Mouse (Mus musculus) kidney, embryonic 14.5 days (tissue): ENCODE measurements at regions not wholly inside any gene's neighbourhood (a gene's known extent, or its start where the extent isn't known, plus 50 kb on each side); places are given as distances from the start of the nearest gene placed in this dataset.

ENCODE experiments used
- ATAC-seq: fragments of 200-750 bp; cut with Nextera tagmentation; 2 replicates; pipeline ENCODE4 v1.8.0; 2017; ENCODE audit warnings: moderate number of reproducible peaks, mild to moderate bottlenecking, moderate TSS enrichment, moderate library complexity; ENCODE audit not compliant: low FRiP score, low TSS enrichment
- H3K27ac ChIP-seq: fragments of 300-500 bp; sonication (generic); 2 replicates; pipeline ENCODE4 v1.5.1; 2014; ENCODE audit warnings: low read depth, mild to moderate bottlenecking, low read length, moderate library complexity, mixed read lengths
- H3K27me3 ChIP-seq: fragments of 300-500 bp; sonication (generic); 2 replicates; pipeline ENCODE4 v1.6.1; 2014; ENCODE audit warnings: mild to moderate bottlenecking, low read length; ENCODE audit not compliant: control insufficient read depth, insufficient read depth
- H3K36me3 ChIP-seq: fragments of 300-500 bp; sonication (generic); 2 replicates; pipeline ENCODE4 v1.6.1; 2014; ENCODE audit warnings: low read length, mixed read lengths; ENCODE audit not compliant: control insufficient read depth, insufficient read depth
- H3K4me1 ChIP-seq: fragments of 300-500 bp; sonication (generic); 2 replicates; pipeline ENCODE4 v1.6.1; 2014; ENCODE audit warnings: low read length, mixed read lengths; ENCODE audit not compliant: control insufficient read depth, insufficient read depth
- H3K4me2 ChIP-seq: fragments of 300-500 bp; sonication (generic); replicated peaks from 2 replicates; pipeline ENCODE4 v1.6.1; 2014; ENCODE audit warnings: low read depth, mild to moderate bottlenecking, low read length
- H3K4me3 ChIP-seq: fragments of 300-500 bp; sonication (generic); 2 replicates; pipeline ENCODE4 v1.5.1; 2014; ENCODE audit warnings: mild to moderate bottlenecking, low read length
- H3K9ac ChIP-seq: fragments of 300-500 bp; sonication (generic); 2 replicates; pipeline ENCODE4 v1.6.1; 2014; ENCODE audit warnings: low read depth, mild to moderate bottlenecking, low read length, moderate library complexity
- H3K9me3 ChIP-seq: fragments of 300-500 bp; sonication (generic); 2 replicates; pipeline ENCODE4 v1.6.1; 2016; ENCODE audit warnings: low read length; ENCODE audit not compliant: control insufficient read depth
- WGBS: fragments of 180-500 bp; shearing (Covaris S2); extraction: QIAGEN DNeasy Blood & Tissue Kit; methylation state at CpG from one replicate; pipeline ENCODE4 v1.1.7; 2014; 5-methylcytosine and 5-hydroxymethylcytosine counted together

- Histone ChIP-seq H3K27me3 (no peaks in the 10 kb centered on the region), H3K9ac (no peak overlapping the region), H3K27ac (no peak overlapping the region), H3K36me3 (no peaks in the 10 kb centered on the region), H3K4me3 (no peak overlapping the region), H3K4me2 (no peak overlapping the region), H3K4me1 (no peaks in the 10 kb centered on the region), H3K9me3 (no peaks in the 10 kb centered on the region)
- ATAC-seq, result no peak
- WGBS, result 94% methylated on average over 2 of the region's 2 CpGs
Measured at GRCm38 (mm10) chr9:80961818-80962217, 496.5 kb upstream of the Impg1 start.

- Histone ChIP-seq H3K9ac (no peak overlapping the region), H3K9me3 (no peaks in the 10 kb centered on the region), H3K27me3 (no peaks in the 10 kb centered on the region), H3K27ac (no peak overlapping the region), H3K4me2 (no peak overlapping the region), H3K4me3 (no peak overlapping the region), H3K4me1 (no peaks in the 10 kb centered on the region), H3K36me3 (no peaks in the 10 kb centered on the region)
- 76% methylated on average over 2 of the region's 2 CpGs for WGBS
- no peak for ATAC-seq
Measured at GRCm38 (mm10) chr9:80942991-80943390, 477.7 kb upstream of the Impg1 start.

DNA sequence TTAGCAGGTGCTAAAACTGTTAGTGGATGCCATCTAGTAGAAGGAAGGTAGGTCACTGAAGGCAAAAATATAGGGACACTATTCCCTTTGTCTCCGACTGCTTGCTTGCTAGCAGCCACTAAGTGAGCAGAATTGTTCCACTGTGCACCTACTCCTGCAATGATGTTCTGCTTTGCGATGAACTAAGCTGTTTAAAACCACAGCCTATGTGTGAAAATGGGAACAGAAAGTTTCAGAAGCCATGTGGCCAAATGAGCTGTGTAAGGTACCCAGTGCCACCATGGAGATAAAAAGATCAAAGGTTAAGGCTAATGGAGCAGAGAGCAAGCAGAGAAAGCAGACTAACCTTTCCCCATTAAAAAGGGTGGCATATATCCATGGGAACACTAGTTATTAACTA lies 476.1 kb upstream of the Impg1 start:
- no peak overlapping the region for H3K4me2 ChIP-seq
- H3K9me3 ChIP-seq, result no peaks in the 10 kb centered on the region
- H3K9ac ChIP-seq, result no peak overlapping the region
- H3K4me3 ChIP-seq, result no peak overlapping the region
- no peaks in the 10 kb centered on the region for H3K4me1 ChIP-seq
- H3K36me3 ChIP-seq, result no peaks in the 10 kb centered on the region
- 52% methylated on average over 2 of the region's 2 CpGs for WGBS
- H3K27ac ChIP-seq, result no peak overlapping the region
- ATAC-seq, result no peak
- no peaks in the 10 kb centered on the region for H3K27me3 ChIP-seq

- no peak overlapping the region for H3K27ac ChIP-seq
- H3K4me2 ChIP-seq, result no peak overlapping the region
- no peaks in the 10 kb centered on the region for H3K27me3 ChIP-seq
- H3K4me3 ChIP-seq, result no peak overlapping the region
- H3K9me3 ChIP-seq, result no peaks in the 10 kb centered on the region
- H3K36me3 ChIP-seq, result no peaks in the 10 kb centered on the region
- no peak for ATAC-seq
- H3K4me1 ChIP-seq, result no peaks in the 10 kb centered on the region
- no peak overlapping the region for H3K9ac ChIP-seq
Measured at GRCm38 (mm10) chr9:80938238-80938637, 473.0 kb upstream of the Impg1 start.

GRCm38 (mm10) chr9:80930628-80931027 lies 465.3 kb upstream of the Impg1 start:
- Histone ChIP-seq H3K4me1 (no peaks in the 10 kb centered on the region), H3K27ac (no peak overlapping the region), H3K27me3 (no peaks in the 10 kb centered on the region), H3K36me3 (no peaks in the 10 kb centered on the region), H3K4me2 (no peak overlapping the region), H3K4me3 (no peak overlapping the region), H3K9me3 (no peaks in the 10 kb centered on the region), H3K9ac (no peak overlapping the region)
- ATAC-seq, result no peak
- WGBS, result 14% methylated on average over 2 of the region's 2 CpGs

DNA sequence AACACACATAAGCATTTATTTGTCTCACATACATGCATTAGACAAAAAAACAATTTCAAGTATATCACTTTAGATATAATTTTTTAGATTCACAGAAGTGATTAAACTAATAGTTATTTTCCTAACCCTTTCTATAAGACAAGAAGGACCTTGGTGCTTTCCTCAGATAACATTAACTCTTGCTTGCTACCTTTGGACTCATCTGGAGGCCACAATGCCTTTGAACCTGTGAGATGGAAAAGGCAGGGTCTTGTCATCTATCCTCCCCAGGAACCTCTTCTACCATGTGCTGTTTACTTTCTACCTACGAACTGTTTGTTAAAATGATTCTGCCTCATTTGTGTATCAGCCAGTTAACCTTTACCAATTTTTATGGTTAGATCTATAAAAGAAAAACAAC lies 455.0 kb upstream of the Impg1 start:
- Histone ChIP-seq H3K27ac (no peak overlapping the region), H3K9ac (no peak overlapping the region), H3K4me1 (no peaks in the 10 kb centered on the region), H3K9me3 (no peaks in the 10 kb centered on the region), H3K36me3 (no peaks in the 10 kb centered on the region), H3K4me2 (no peak overlapping the region), H3K4me3 (no peak overlapping the region), H3K27me3 (no peaks in the 10 kb centered on the region)
- ATAC-seq, result no peak
- 89% methylated on average over 1 of the region's 1 CpGs for WGBS

DNA sequence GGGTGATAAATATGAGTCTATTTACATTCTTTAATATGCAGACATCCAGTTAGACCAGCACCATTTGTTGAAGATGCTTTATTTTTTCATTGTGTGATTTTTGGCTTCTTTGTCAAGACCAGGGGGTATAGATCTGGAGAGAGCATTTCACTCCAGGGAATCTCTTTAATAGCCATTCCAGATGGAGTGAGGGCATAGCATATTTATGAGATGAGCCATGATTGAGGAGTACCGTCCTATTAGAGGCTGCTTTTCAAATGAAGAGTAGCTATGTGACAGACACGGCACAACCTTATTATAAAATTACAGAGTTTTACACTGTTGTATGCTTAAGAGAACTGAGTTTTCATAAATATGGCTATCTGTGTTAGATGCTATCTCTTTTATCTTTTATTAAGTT lies 448.6 kb upstream of the Impg1 start:
- no peak overlapping the region for H3K9ac ChIP-seq
- no peak for ATAC-seq
- H3K4me2 ChIP-seq, result no peak overlapping the region
- 43% methylated on average over 2 of the region's 2 CpGs for WGBS
- no peaks in the 10 kb centered on the region for H3K36me3 ChIP-seq
- H3K9me3 ChIP-seq, result no peaks in the 10 kb centered on the region
- H3K27ac ChIP-seq, result no peak overlapping the region
- H3K4me3 ChIP-seq, result no peak overlapping the region
- no peaks in the 10 kb centered on the region for H3K4me1 ChIP-seq
- no peaks in the 10 kb centered on the region for H3K27me3 ChIP-seq

DNA sequence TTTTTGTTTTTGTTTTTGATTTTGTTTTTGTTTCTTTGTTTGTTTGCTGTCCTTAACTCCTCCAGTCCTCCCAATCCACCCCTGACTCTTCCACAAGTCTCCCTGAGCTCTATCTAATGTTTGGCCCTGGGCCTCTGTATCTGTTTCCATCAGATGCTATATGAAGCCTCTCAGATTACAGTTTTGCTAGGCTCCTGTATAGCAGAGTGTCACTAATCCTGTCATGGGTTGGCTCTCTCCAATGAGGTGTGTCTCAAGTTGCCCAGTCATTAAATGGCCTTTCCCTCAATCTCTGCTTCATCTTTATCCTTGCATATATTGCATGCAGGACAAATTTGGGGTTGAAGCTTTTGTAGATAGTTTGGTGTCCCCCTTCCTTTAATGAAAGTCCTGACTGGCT lies 446.9 kb upstream of the Impg1 start:
- Histone ChIP-seq H3K27me3 (no peaks in the 10 kb centered on the region), H3K9me3 (no peaks in the 10 kb centered on the region), H3K4me3 (no peak overlapping the region), H3K4me1 (no peaks in the 10 kb centered on the region), H3K4me2 (no peak overlapping the region), H3K9ac (no peak overlapping the region), H3K36me3 (no peaks in the 10 kb centered on the region), H3K27ac (no peak overlapping the region)
- ATAC-seq, result peak; percentile 85

GRCm38 (mm10) chr9:80866807-80867206 lies 401.5 kb upstream of the Impg1 start:
- no peaks in the 10 kb centered on the region for H3K36me3 ChIP-seq
- H3K9ac ChIP-seq, result no peak overlapping the region
- ATAC-seq, result no peak
- no peaks in the 10 kb centered on the region for H3K9me3 ChIP-seq
- no peaks in the 10 kb centered on the region for H3K27me3 ChIP-seq
- H3K27ac ChIP-seq, result no peak overlapping the region
- no peaks in the 10 kb centered on the region for H3K4me1 ChIP-seq
- H3K4me2 ChIP-seq, result no peak overlapping the region
- H3K4me3 ChIP-seq, result no peak overlapping the region
- WGBS, result 75% methylated on average over 4 of the region's 4 CpGs

DNA sequence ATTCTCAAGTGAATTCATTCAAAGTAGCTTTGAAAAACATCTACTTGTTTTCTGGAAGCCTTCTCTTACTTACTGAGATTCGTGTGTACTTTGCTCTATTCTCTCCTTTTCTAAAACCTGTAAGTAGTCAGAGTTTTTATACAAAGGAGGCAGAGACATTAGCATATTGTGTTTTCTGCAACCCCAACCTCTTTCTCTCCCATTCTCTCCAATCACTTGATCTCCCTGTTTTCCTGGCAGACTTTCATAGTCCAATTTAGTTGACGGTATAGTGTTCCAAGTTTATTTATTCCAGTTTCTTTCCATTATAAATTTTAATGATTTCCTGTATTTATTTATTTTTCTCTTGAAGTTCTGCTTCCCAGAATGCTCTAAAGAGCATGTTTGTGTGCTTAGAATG lies 393.7 kb upstream of the Impg1 start:
- Histone ChIP-seq H3K4me3 (no peak overlapping the region), H3K4me1 (no peaks in the 10 kb centered on the region), H3K36me3 (no peaks in the 10 kb centered on the region), H3K27ac (no peak overlapping the region), H3K9ac (no peak overlapping the region), H3K9me3 (no peaks in the 10 kb centered on the region), H3K4me2 (no peak overlapping the region), H3K27me3 (no peaks in the 10 kb centered on the region)
- WGBS, result 62% methylated on average over 2 of the region's 2 CpGs
- no peak for ATAC-seq
